Mouse (Mus musculus): Measurements from ENCODE around the gene Sorcs2. TPM values are rescaled to one million over a fixed set of nuclear protein-coding genes. Genes with fewer than 3 reads are reported as not detected.
"Not testable (repeated sequence)": the region's sequence is repeated elsewhere in the genome, so short reads cannot be mapped to it uniquely, and the experiment has no call there.

Sorcs2 gene
- polyA plus RNA-seq, 1 experiment, result 5.7 TPM

DNA sequence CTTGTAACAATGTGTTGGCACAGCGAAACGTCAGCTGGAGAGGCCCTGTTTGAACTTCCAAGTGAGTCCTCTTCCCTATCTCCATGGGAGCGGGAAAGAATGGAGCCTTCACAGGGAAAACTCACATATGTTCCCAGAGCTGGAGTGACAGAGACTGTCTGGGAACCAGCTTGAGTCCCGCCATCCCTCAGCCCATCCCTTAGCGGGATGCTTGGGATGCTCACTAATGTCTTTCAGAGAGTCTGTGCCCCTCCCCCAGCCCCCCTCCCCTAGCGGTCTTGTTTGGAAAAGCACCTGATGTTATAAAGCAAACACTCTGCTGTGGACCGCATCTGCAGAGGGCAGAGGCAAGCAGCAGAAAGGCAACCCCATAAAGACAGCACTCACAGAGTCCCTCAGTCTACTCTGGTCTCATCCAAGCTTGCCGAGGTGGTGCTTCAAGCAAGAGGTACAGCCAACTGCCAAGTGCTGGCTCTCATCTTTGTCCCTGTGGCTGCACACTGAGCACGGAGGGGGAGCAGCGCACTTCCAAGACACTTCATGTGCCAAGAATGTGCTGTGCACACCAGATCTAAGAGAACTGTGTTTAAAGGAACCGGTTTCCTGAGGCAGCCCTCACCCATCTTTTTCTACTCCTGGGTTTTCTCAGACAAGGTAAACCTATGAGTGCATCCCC is 3.0 kb downstream of the Sorcs2 start:
- no peak for TF ChIP-seq POLR2A (IDR thresholded peaks at IDR 0.05; ENCODE audit: control insufficient read depth, extremely low read depth, insufficient read depth, low read length, poor library complexity)
- TF ChIP-seq CTCF (IDR thresholded peaks at IDR 0.05; ENCODE audit: borderline replicate concordance, control insufficient read depth, extremely low read depth, insufficient read depth, low read length, poor library complexity), result no peak
- no peak for DNase-seq
- Histone ChIP-seq H3K27me3 (ENCODE audit: control insufficient read depth, insufficient read depth, low read length) (no peaks in the 10 kb centered on the region), H3K36me3 (ENCODE audit: control insufficient read depth, insufficient read depth, low read length) (no peaks in the 10 kb centered on the region), H3K27ac (ENCODE audit: control insufficient read depth, insufficient read depth, low read length) (no peak overlapping the region), H3K4me1 (replicated peaks; ENCODE audit: control insufficient read depth, insufficient read depth, low read length) (peaks cover 23% of the 10 kb centered on the region), H3K4me3 (ENCODE audit: control insufficient read depth, insufficient read depth, low read length) (no peak overlapping the region)
- 87% methylated on average over 11 of the region's 11 CpGs for WGBS

DNA sequence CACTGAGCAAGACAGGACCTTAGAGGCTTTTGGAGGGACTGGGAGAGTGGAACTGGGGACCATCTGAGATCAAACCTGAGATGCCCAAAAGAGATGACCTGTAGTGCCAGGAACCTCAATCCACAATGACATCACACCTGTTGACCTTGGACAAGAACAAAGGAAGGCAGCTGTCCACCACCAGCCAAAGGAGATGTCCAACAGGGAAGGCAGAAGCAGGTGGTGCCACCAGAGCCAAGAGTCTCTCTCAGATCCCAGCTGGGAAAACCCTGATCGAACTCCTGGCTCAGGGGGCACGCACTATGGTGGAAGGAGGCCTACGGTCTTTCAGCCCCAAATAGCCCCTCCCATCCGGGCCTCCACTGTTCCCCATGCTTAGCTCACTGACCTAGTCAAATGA is 6.2 kb downstream of the Sorcs2 start:
- H3K27ac ChIP-seq (ENCODE audit: control insufficient read depth, insufficient read depth, low read length), result no peak overlapping the region
- no peak for TF ChIP-seq POLR2A (IDR thresholded peaks at IDR 0.05; ENCODE audit: control insufficient read depth, extremely low read depth, insufficient read depth, low read length, poor library complexity)
- no peak for TF ChIP-seq CTCF (IDR thresholded peaks at IDR 0.05; ENCODE audit: borderline replicate concordance, control insufficient read depth, extremely low read depth, insufficient read depth, low read length, poor library complexity)
- no peaks in the 10 kb centered on the region for H3K36me3 ChIP-seq (ENCODE audit: control insufficient read depth, insufficient read depth, low read length)
- WGBS, result 95% methylated on average over 4 of the region's 4 CpGs
- no peak overlapping the region for H3K4me3 ChIP-seq (ENCODE audit: control insufficient read depth, insufficient read depth, low read length)
- DNase-seq, result no peak
- H3K4me1 ChIP-seq (replicated peaks; ENCODE audit: control insufficient read depth, insufficient read depth, low read length), result peaks cover 14% of the 10 kb centered on the region
- H3K27me3 ChIP-seq (ENCODE audit: control insufficient read depth, insufficient read depth, low read length), result no peaks in the 10 kb centered on the region

DNA sequence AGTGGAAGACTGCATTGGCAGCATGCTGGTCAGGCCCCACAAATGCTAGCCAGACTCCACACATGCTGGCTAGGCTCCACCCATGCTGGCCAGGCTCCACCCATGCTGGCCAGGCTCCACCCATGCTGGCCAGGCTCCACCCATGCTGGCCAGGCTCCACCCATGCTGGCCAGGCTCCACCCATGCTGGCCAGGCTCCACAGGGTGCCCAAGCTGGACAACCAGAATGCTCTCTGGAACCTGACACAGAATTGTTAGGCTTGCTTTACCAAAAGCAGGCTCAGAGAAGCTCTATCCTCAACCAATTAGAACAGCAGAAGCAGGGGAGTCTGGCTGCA is 7.4 kb downstream of the Sorcs2 start:
- H3K4me1 ChIP-seq (replicated peaks; ENCODE audit: control insufficient read depth, insufficient read depth, low read length), result peaks cover 14% of the 10 kb centered on the region
- H3K27ac ChIP-seq (ENCODE audit: control insufficient read depth, insufficient read depth, low read length); H3K36me3 ChIP-seq (ENCODE audit: control insufficient read depth, insufficient read depth, low read length); DNase-seq; H3K4me3 ChIP-seq (ENCODE audit: control insufficient read depth, insufficient read depth, low read length); H3K27me3 ChIP-seq (ENCODE audit: control insufficient read depth, insufficient read depth, low read length): not testable (repeated sequence)

DNA sequence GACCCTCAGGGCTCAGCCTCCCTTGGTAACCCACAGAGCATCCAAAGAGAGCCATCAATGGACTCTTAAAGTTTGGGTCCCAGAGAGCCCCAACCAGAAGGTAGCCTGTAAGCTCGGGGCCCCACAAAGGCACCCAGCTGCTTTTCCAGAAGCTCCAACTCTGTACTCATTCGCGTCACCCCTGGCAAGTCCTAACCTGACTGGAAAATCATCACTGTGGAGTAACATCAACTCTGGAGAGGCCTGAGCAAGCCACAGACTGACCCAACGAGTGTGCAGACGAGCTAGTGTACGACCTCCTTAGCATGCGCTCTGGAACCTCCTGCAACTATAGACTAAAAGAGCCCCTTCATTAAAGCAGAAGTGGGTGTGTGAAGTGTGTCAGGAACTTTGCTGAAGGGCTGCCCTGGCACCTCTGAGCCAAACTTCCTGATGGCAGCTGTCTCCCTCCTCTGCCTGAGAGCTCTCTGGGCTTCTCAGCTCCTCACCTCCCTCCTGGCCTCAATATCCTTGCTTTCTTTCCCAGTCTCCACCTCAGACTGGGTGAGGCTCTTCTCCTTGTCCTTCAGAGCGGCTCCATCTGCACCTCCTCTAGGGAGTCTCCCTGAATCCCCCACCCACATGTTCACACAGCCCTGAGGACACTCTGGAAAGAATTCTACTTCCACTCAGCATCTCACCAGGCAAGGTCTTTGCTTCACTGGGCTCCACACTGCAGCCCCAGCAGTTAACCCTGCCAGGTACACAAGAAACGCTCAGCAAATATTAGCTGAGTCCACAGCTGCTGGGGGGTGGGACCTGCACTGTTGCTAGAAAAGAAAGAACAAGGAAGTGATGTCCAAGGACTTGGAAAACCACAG is 8.0 kb downstream of the Sorcs2 start:
- Histone ChIP-seq H3K4me1 (replicated peaks; ENCODE audit: control insufficient read depth, insufficient read depth, low read length) (peaks cover 14% of the 10 kb centered on the region), H3K27me3 (ENCODE audit: control insufficient read depth, insufficient read depth, low read length) (no peaks in the 10 kb centered on the region), H3K27ac (ENCODE audit: control insufficient read depth, insufficient read depth, low read length) (no peak overlapping the region), H3K4me3 (ENCODE audit: control insufficient read depth, insufficient read depth, low read length) (no peak overlapping the region), H3K36me3 (ENCODE audit: control insufficient read depth, insufficient read depth, low read length) (no peaks in the 10 kb centered on the region)
- 64% methylated on average over 9 of the region's 9 CpGs for WGBS
- no peak for DNase-seq
- TF ChIP-seq CTCF (IDR thresholded peaks at IDR 0.05; ENCODE audit: borderline replicate concordance, control insufficient read depth, extremely low read depth, insufficient read depth, low read length, poor library complexity), result no peak
- TF ChIP-seq POLR2A (IDR thresholded peaks at IDR 0.05; ENCODE audit: control insufficient read depth, extremely low read depth, insufficient read depth, low read length, poor library complexity), result no peak

DNA sequence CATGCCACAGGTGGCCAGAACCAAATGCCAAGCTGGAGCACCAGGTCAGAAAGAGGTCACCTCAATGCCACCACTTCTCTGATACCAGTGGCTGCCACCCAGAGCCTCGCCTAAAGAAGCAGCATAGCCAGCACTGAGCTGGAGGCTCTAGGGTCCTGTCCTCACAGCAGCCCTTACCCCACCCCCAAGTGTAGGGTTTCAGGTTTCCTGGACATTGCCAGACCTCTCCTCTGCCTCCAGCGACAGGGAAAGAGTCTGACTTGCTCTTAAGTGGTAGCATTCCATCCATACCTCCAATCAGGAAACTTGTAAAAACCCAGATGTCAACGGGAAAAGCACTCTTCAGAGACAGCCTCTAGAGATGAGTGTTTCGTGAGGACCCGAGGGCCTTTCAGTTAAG is 12.9 kb downstream of the Sorcs2 start:
- no peak overlapping the region for H3K4me3 ChIP-seq (ENCODE audit: control insufficient read depth, insufficient read depth, low read length)
- WGBS, result 90% methylated on average over 5 of the region's 5 CpGs
- H3K27me3 ChIP-seq (ENCODE audit: control insufficient read depth, insufficient read depth, low read length), result no peaks in the 10 kb centered on the region
- H3K27ac ChIP-seq (ENCODE audit: control insufficient read depth, insufficient read depth, low read length), result no peak overlapping the region
- H3K36me3 ChIP-seq (ENCODE audit: control insufficient read depth, insufficient read depth, low read length), result no peaks in the 10 kb centered on the region
- peaks cover 3% of the 10 kb centered on the region; the same call in 1 of the 2 replicates for H3K4me1 ChIP-seq (replicated peaks; ENCODE audit: control insufficient read depth, insufficient read depth, low read length)
- DNase-seq, result no peak
- TF ChIP-seq POLR2A (IDR thresholded peaks at IDR 0.05; ENCODE audit: control insufficient read depth, extremely low read depth, insufficient read depth, low read length, poor library complexity) (no peak), CTCF (IDR thresholded peaks at IDR 0.05; ENCODE audit: borderline replicate concordance, control insufficient read depth, extremely low read depth, insufficient read depth, low read length, poor library complexity) (no peak)

DNA sequence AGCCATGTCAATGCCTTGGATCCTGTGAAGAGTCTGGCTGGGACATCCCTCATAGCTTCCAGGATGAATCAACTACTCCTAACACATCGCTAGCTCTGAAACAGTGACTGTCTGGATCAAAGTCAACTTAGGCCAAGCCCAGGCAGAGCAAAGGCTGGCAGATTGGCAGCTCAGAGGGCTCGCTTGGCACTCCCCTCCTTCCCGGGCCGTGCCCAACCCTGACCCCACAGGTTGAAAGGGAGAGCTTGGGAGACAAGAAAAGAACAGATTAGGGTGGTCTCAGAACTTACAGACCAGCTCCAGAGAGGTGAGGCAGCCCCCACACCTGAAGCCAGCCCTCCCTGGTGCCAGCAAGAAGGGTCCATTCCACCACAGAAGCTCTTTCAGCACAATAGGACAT is 14.5 kb downstream of the Sorcs2 start:
- no peak for DNase-seq
- Histone ChIP-seq H3K4me3 (ENCODE audit: control insufficient read depth, insufficient read depth, low read length) (no peak overlapping the region), H3K36me3 (ENCODE audit: control insufficient read depth, insufficient read depth, low read length) (no peaks in the 10 kb centered on the region), H3K4me1 (replicated peaks; ENCODE audit: control insufficient read depth, insufficient read depth, low read length) (peaks cover 15% of the 10 kb centered on the region), H3K27ac (ENCODE audit: control insufficient read depth, insufficient read depth, low read length) (no peak overlapping the region), H3K27me3 (ENCODE audit: control insufficient read depth, insufficient read depth, low read length) (no peaks in the 10 kb centered on the region)
- 94% methylated on average over 4 of the region's 4 CpGs for WGBS
- TF ChIP-seq CTCF (IDR thresholded peaks at IDR 0.05; ENCODE audit: borderline replicate concordance, control insufficient read depth, extremely low read depth, insufficient read depth, low read length, poor library complexity) (no peak), POLR2A (IDR thresholded peaks at IDR 0.05; ENCODE audit: control insufficient read depth, extremely low read depth, insufficient read depth, low read length, poor library complexity) (no peak)

Data from thymus, adult 2 months (tissue).